29 mouse cellular contexts compared by ENCODE assay signal in genomic region chr11:8644272-8644671, GRCm38 (mm10). TPM values are rescaled to one million over a fixed set of nuclear protein-coding genes. Genes with fewer than 3 reads are reported as not detected.
A peak's percentile ranks its signal among the peaks of the same experiment; 100 is the strongest.
DNase-seq lines count a peak whose midpoint lies in the region; ATAC-seq and TF ChIP-seq lines count a peak whose summit lies in the region.
"Had no signal": no experiment of that assay in that cellular context is flagged by ENCODE, and none has a peak within 500 bp of the region (broad histone marks: within the 10 kb centered on the region; RNA-seq: fewer than 3 reads in every experiment).

No protein-coding gene starts in this region.

- 85% methylated on average over 2 of the region's 2 CpGs for WGBS in liver, adult 2 months
- 90% methylated on average over 2 of the region's 2 CpGs for WGBS in intestine, embryonic 15.5 days
- WGBS in neural tube, embryonic 15.5 days, result 93% methylated on average over 2 of the region's 2 CpGs

- no peak for TF ChIP-seq CTCF in liver, adult 2 months (IDR thresholded peaks at IDR 0.05; ENCODE audit: low read depth, low read length)

- no peak overlapping the region for H3K4me3 ChIP-seq in liver, adult 2 months (ENCODE audit: insufficient read depth, low read depth, low read length)
- no peak overlapping the region for H3K4me3 ChIP-seq in intestine, embryonic 15.5 days (replicated peaks)
- H3K4me3 ChIP-seq in neural tube, embryonic 15.5 days (replicated peaks), result no peak overlapping the region
- H3K4me3 ChIP-seq: embryonic facial prominence, embryonic 10.5 days; embryonic facial prominence, embryonic 13.5 days; erythroblast, embryonic 14.5 days; forebrain, embryonic 12.5 days; forebrain, embryonic 15.5 days; heart, embryonic 12.5 days; heart, embryonic 15.5 days; hindbrain, embryonic 10.5 days; hindbrain, embryonic 13.5 days had no signal

- peaks cover 25% of the 10 kb centered on the region for H3K79me2 ChIP-seq in liver, adult 2 months (ENCODE audit: control insufficient read depth, insufficient read depth, low read length)

- peak; percentile 34 for DNase-seq in liver, adult 2 months (ENCODE audit: extremely low read depth, low read depth, low spot score)
- DNase-seq in liver, result no peak
- no peak for DNase-seq in cerebellum, adult 9-10 months
- DNase-seq: adrenal gland, adult 2 months; adrenal gland, postnatal 14 days; cerebellum, adult 11 months; cerebellum, adult 2 months; cerebellum, postnatal 10 days; cerebellum, postnatal 36 days; embryo, embryonic 11 days; gastrocnemius, postnatal 25 days; heart, adult 18-20 months; heart, postnatal 10 days; heart, postnatal 36 days had no signal

- 0 out of 2 replicates have a peak, but pooled peaks have one; percentile 8 for ATAC-seq in intestine, embryonic 15.5 days
- ATAC-seq in megakaryocyte, adult 5-6 weeks (ENCODE audit: poor library complexity, severe bottlenecking), result peak; percentile 40; the same call in 1 of the 2 replicates
- no peak for ATAC-seq in neural tube, embryonic 15.5 days (ENCODE audit: low FRiP score)
- ATAC-seq in megakaryocyte-erythroid progenitor cell, adult 5-6 weeks (replicated peaks; ENCODE audit: low FRiP score, low TSS enrichment, poor library complexity, severe bottlenecking), result no peak
- ATAC-seq: CD4-positive, CD25-positive, alpha-beta regulatory T cell, adult 4 months; forebrain, embryonic 15.5 days had no signal

- no peak overlapping the region for H3K27ac ChIP-seq in liver, adult 2 months (replicated peaks; ENCODE audit: insufficient read depth, low read depth, low read length)
- H3K27ac ChIP-seq in intestine, embryonic 15.5 days, result no peak overlapping the region
- H3K27ac ChIP-seq in neural tube, embryonic 15.5 days (replicated peaks), result no peak overlapping the region
- H3K27ac ChIP-seq: embryonic facial prominence, embryonic 10.5 days; embryonic facial prominence, embryonic 13.5 days; forebrain, embryonic 12.5 days; forebrain, embryonic 15.5 days; heart, embryonic 15.5 days; hindbrain, embryonic 10.5 days; hindbrain, embryonic 13.5 days had no signal

- H3K9me3 ChIP-seq in intestine, embryonic 15.5 days, result no peaks in the 10 kb centered on the region
- no peaks in the 10 kb centered on the region for H3K9me3 ChIP-seq in neural tube, embryonic 15.5 days (replicated peaks)
- H3K9me3 ChIP-seq: embryonic facial prominence, embryonic 10.5 days; embryonic facial prominence, embryonic 13.5 days; forebrain, embryonic 12.5 days; forebrain, embryonic 15.5 days; heart, embryonic 12.5 days; heart, embryonic 15.5 days; hindbrain, embryonic 10.5 days; hindbrain, embryonic 13.5 days had no signal

- H3K27me3 ChIP-seq in liver, adult 2 months (ENCODE audit: control insufficient read depth, insufficient read depth, low read length), result no peaks in the 10 kb centered on the region
- no peaks in the 10 kb centered on the region for H3K27me3 ChIP-seq in intestine, embryonic 15.5 days (replicated peaks)
- H3K27me3 ChIP-seq in neural tube, embryonic 15.5 days (replicated peaks), result no peaks in the 10 kb centered on the region
- H3K27me3 ChIP-seq: embryonic facial prominence, embryonic 13.5 days; forebrain, embryonic 12.5 days; forebrain, embryonic 15.5 days; heart, embryonic 12.5 days; heart, embryonic 15.5 days; hindbrain, embryonic 13.5 days had no signal

- H3K36me3 ChIP-seq in liver, adult 2 months (ENCODE audit: control insufficient read depth, insufficient read depth, low read length), result no peaks in the 10 kb centered on the region
- no peaks in the 10 kb centered on the region for H3K36me3 ChIP-seq in intestine, embryonic 15.5 days
- H3K36me3 ChIP-seq in neural tube, embryonic 15.5 days, result no peaks in the 10 kb centered on the region
- H3K36me3 ChIP-seq: embryonic facial prominence, embryonic 10.5 days; embryonic facial prominence, embryonic 13.5 days; forebrain, embryonic 12.5 days; forebrain, embryonic 15.5 days; heart, embryonic 12.5 days; heart, embryonic 15.5 days; hindbrain, embryonic 10.5 days; hindbrain, embryonic 13.5 days had no signal

- no peak for TF ChIP-seq POLR2A in liver, adult 2 months (IDR thresholded peaks at IDR 0.05; ENCODE audit: extremely low read depth, insufficient read depth, low read length)

- H3K9ac ChIP-seq in liver, adult 2 months (ENCODE audit: low read depth, low read length), result no peak overlapping the region
- H3K9ac ChIP-seq in intestine, embryonic 15.5 days, result no peak overlapping the region
- H3K9ac ChIP-seq in neural tube, embryonic 15.5 days (replicated peaks), result no peak overlapping the region
- H3K9ac ChIP-seq: embryonic facial prominence, embryonic 13.5 days; forebrain, embryonic 12.5 days; forebrain, embryonic 15.5 days; heart, embryonic 12.5 days; heart, embryonic 15.5 days; hindbrain, embryonic 13.5 days had no signal

- H3K4me1 ChIP-seq in liver, adult 2 months (ENCODE audit: control insufficient read depth, insufficient read depth, low read length), result peaks cover 4% of the 10 kb centered on the region
- H3K4me1 ChIP-seq in intestine, embryonic 15.5 days (replicated peaks), result peaks cover 39% of the 10 kb centered on the region
- H3K4me1 ChIP-seq in neural tube, embryonic 15.5 days, result peaks cover 7% of the 10 kb centered on the region; the same call in 1 of the 2 replicates

- H3K4me2 ChIP-seq in intestine, embryonic 15.5 days (replicated peaks), result no peak overlapping the region
- no peak overlapping the region for H3K4me2 ChIP-seq in neural tube, embryonic 15.5 days
- H3K4me2 ChIP-seq: embryonic facial prominence, embryonic 13.5 days; forebrain, embryonic 12.5 days; forebrain, embryonic 15.5 days; heart, embryonic 12.5 days; heart, embryonic 15.5 days; hindbrain, embryonic 13.5 days had no signal

RNA-seq across cellular contexts. Expression of gene Tns3, which starts 20.1 kb away (rescaled TPM):
- 15.3 and 19.7 TPM in 2 replicates for total RNA-seq in liver, adult 2 months (2014; rRNA removed)
- polyA plus RNA-seq in liver, adult 2 months (2012; rRNA removed), result 12.8 and 14.6 TPM in 2 replicates
- 21.1 and 22.9 TPM in 2 replicates for polyA plus RNA-seq in intestine, embryonic 15.5 days (2015; fragmentation: Nextera tagmentation; extraction: Ambion mirVana)
- total RNA-seq in megakaryocyte, adult 5-6 weeks (2015), result 29.6 and 35.7 TPM in 2 replicates
- 15.9 and 17.6 TPM in 2 replicates for total RNA-seq in megakaryocyte, adult 5-6 weeks (2017)
- polyA plus RNA-seq in neural tube, embryonic 15.5 days (2015; fragmentation: Nextera tagmentation; extraction: Ambion mirVana), result 7.6 and 11.1 TPM in 2 replicates
- 8.4 and 16.0 TPM in 2 replicates for total RNA-seq in megakaryocyte-erythroid progenitor cell, adult 5-6 weeks (2014; fragmentation: Nextera tagmentation)
- 4.1 and 7.7 TPM in 2 replicates for total RNA-seq in megakaryocyte-erythroid progenitor cell, adult 5-6 weeks (2017)
- total RNA-seq: MEL had no signal

Comparison
In these comparisons a context has a peak if more than half of its experiments do, and no peak if none do; other contexts are left out.
1. ATAC-seq: peak in intestine, embryonic 15.5 days (single experiment) and megakaryocyte, adult 5-6 weeks (single experiment); none in neural tube, embryonic 15.5 days (single experiment) and megakaryocyte-erythroid progenitor cell, adult 5-6 weeks (single experiment).